8 mouse cellular contexts compared by ENCODE assay signal in the genomic region with DNA sequence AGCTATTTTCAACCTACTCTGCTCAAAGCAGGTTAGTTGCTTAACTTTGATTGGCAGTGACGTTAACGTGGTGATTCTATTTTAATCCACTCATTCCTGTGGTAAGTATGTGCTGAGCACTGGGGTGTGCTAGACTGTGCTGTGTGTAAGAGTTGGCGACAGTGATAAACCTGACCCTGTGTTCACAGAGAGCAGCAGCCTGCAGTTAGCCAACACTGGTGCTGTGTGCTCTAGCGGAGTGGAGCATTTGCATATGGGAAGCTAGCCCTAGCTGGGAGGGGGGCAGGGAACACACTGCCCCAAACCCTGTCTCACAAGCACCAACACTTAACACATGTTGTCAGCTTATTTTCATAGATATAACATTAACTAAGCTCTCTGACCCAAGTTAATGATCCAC. TPM values are rescaled to one million over a fixed set of nuclear protein-coding genes. Genes with fewer than 3 reads are reported as not detected.
DNase-seq lines count a peak whose midpoint lies in the region; ATAC-seq lines count a peak whose summit lies in the region.
"Had no signal": no experiment of that assay in that cellular context is flagged by ENCODE, and none has a peak within 500 bp of the region (broad histone marks: within the 10 kb centered on the region; RNA-seq: fewer than 3 reads in every experiment).

No protein-coding gene starts in this region.

- no peak for DNase-seq in neural tube, embryonic 10.5 days (ENCODE audit: extremely low spot score, low spot score)
- DNase-seq in kidney, postnatal 10 days = peak; percentile 68
- peak; percentile 73 for DNase-seq in splenic B cell, adult 2 months (ENCODE audit: low read depth, low spot score)
- DNase-seq in gastrocnemius, postnatal 36 days = no peak
- no peak for DNase-seq in layer of hippocampus, adult 18-20 months (ENCODE audit: low spot score in 2 of 2)
- DNase-seq: gastrocnemius, postnatal 14 days had no signal

- peak; percentile 63; the same call in 1 of the 2 replicates for ATAC-seq in neural tube, embryonic 12.5 days (ENCODE audit: low FRiP score, low read depth)
- peak; percentile 70 for ATAC-seq in forebrain, embryonic 16.5 days

- no peaks in the 10 kb centered on the region for H3K36me3 ChIP-seq in neural tube, embryonic 12.5 days
- no peaks in the 10 kb centered on the region for H3K36me3 ChIP-seq in forebrain, embryonic 16.5 days (ENCODE audit: control insufficient read depth, insufficient read depth)
- H3K36me3 ChIP-seq in splenic B cell, adult 2 months (ENCODE audit: control insufficient read depth, insufficient read depth, low read length, poor library complexity, severe bottlenecking) = no peaks in the 10 kb centered on the region

- no peak overlapping the region for H3K4me3 ChIP-seq in neural tube, embryonic 12.5 days
- no peak overlapping the region for H3K4me3 ChIP-seq in forebrain, embryonic 16.5 days (replicated peaks; ENCODE audit: low read length)

- no peak overlapping the region for H3K9ac ChIP-seq in neural tube, embryonic 12.5 days
- H3K9ac ChIP-seq in forebrain, embryonic 16.5 days (replicated peaks; ENCODE audit: low read depth, low read length) = no peak overlapping the region

- H3K27me3 ChIP-seq in neural tube, embryonic 12.5 days (replicated peaks) = no peaks in the 10 kb centered on the region
- no peaks in the 10 kb centered on the region for H3K27me3 ChIP-seq in forebrain, embryonic 16.5 days (replicated peaks; ENCODE audit: control insufficient read depth, insufficient read depth, low read length)
- H3K27me3 ChIP-seq in splenic B cell, adult 2 months (ENCODE audit: control insufficient read depth, insufficient read depth, low read length, poor library complexity, severe bottlenecking) = no peaks in the 10 kb centered on the region

- H3K4me2 ChIP-seq in neural tube, embryonic 12.5 days (replicated peaks) = no peak overlapping the region
- H3K4me2 ChIP-seq in forebrain, embryonic 16.5 days (ENCODE audit: low read length) = no peak overlapping the region

- H3K27ac ChIP-seq in neural tube, embryonic 12.5 days = no peak overlapping the region
- H3K27ac ChIP-seq in forebrain, embryonic 16.5 days (ENCODE audit: low read length) = no peak overlapping the region

- no peaks in the 10 kb centered on the region for H3K4me1 ChIP-seq in neural tube, embryonic 12.5 days
- H3K4me1 ChIP-seq in forebrain, embryonic 16.5 days (replicated peaks; ENCODE audit: control insufficient read depth, insufficient read depth, low read length) = 0 out of 2 replicates have a peak, but pooled peaks cover 2% of the 10 kb centered on the region

- H3K9me3 ChIP-seq in neural tube, embryonic 12.5 days = no peaks in the 10 kb centered on the region
- H3K9me3 ChIP-seq in forebrain, embryonic 16.5 days (ENCODE audit: control insufficient read depth, low read length) = no peaks in the 10 kb centered on the region

- 55% methylated on average over 4 of the region's 4 CpGs for WGBS in neural tube, embryonic 12.5 days
- WGBS in forebrain, embryonic 16.5 days = 49% methylated on average over 4 of the region's 4 CpGs

- intact Hi-C loops in gastrocnemius, postnatal 36 days (cut with DNase I) = loop anchor here (2.0 to 10.0 kb wide), 2 partner anchors 55 to 173 kb away; no protein-coding TSS in a partner anchor

RNA-seq across cellular contexts. Expression of a gene that starts 11.7 kb away (rescaled TPM):
- polyA plus RNA-seq in neural tube, embryonic 12.5 days (2016; fragmentation: Nextera tagmentation; extraction: Ambion mirVana) = 5.5 and 7.8 TPM in 2 replicates
- 5.1 and 5.8 TPM in 2 replicates for polyA plus RNA-seq in forebrain, embryonic 16.5 days (2015; fragmentation: Nextera tagmentation; extraction: Ambion mirVana)
- 1 to 10 TPM; 7.0 to 8.9 TPM for total RNA-seq in gastrocnemius, postnatal 36 days (2021)
- total RNA-seq in layer of hippocampus, adult 18-20 months (2021) = 10 to 100 TPM; 20.3 to 21.4 TPM

Comparison
In these comparisons a context has a peak if more than half of its experiments do, and no peak if none do; other contexts are left out.
1. DNase-seq: peak in kidney, postnatal 10 days (single experiment) and splenic B cell, adult 2 months (single experiment); none in neural tube, embryonic 10.5 days (single experiment), gastrocnemius, postnatal 36 days (0 of 2) and layer of hippocampus, adult 18-20 months (0 of 2).